Mouse (Mus musculus) embryonic fibroblast, embryonic 13.5 days (primary cell): Measurements from ENCODE around the gene Icos.

Experiments used
- CTCF ChIP-seq: IDR thresholded peaks from 2 replicates; pipeline ENCODE4 v1.5.1; 2011; ENCODE audit warnings: mild to moderate bottlenecking, control low read depth, low read length, moderate library complexity, borderline replicate concordance; ENCODE audit not compliant: insufficient read depth
- POLR2A ChIP-seq: IDR thresholded peaks from 2 replicates; pipeline ENCODE4 v1.6.1; 2011; ENCODE audit warnings: low read depth, mild to moderate bottlenecking, control low read depth, low read length, moderate library complexity

GRCm38 (mm10) chr1:60998008-60998557 is 20.4 kb downstream of the Icos start:
- TF ChIP-seq CTCF (no peak), POLR2A (no peak)
